Mouse (Mus musculus): ENCODE measurements around the gene Dst.

The Dst gene

DNA sequence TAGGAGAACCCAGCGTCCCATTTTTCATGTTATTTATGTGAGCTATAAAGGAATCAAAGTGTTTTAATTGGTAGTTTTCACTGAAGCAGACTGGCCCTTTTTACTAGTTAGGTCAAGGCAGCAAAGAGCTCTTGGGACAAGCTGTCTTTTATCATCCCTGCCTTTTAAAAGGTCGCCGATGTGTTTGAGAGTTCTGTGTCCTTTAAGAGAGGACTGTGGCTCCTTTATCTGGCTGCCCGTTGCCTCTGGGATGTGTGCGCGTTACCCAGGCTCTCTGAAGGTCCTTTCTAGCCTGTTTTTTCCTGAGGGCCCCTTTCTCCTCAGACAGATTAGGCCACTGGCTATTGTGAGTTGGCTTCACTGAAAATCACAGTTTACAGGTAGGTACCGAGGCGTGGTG is 198.6 kb downstream of the Dst start:
- DNase-seq, result no peak

DNA sequence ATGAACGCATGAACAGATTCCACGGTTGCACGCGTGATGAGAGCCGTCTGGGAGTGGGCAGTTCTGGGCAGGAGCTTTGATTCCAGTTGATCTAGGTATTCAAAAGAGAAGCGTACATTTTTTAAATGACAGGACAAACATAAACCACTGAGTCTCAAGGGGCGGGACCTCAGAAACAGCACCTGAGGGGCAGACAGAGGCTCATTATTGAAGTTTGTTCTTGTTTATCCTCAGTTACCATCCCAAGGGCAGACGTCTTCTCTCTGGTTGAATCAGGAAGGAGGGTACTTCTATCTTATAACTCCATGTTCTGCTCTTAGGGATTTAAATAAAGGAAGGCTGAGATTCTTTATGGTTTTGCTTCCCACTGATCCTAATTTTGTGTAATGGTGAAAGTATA is 199.1 kb downstream of the Dst start:
- no peak for DNase-seq

DNA sequence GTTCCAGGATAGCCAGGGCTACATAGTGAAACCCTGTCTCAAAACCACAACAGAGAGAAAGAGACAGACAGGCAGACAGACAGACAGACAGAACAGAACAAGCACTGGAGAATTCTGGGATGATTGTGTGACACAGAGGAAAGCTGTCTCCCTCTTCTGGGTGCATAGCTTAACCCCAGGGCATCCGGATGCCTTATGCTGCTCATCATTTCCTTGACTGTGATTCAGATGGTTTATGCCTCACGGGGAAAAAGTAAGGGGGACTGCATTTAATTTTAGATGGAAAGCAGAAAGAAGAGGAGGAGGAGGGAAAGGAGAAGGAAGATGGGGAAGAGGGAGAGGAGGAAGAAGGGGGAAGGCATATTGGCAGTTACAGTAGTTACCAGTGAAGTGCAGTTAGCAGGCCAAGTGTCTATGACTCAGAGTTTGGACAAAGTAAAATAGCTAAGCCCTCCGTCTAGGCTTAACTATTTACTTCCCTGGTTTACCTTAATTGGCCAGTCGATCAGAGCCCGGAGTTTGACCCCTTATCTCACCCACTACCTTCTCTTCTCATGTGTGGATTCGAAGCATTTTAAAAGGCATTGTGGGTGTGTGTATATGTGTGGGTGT is 201.7 kb downstream of the Dst start:
- DNase-seq, result no peak

GRCm38 (mm10) chr1:34110862-34111261 is 202.8 kb downstream of the Dst start:
- DNase-seq, result no peak

- DNase-seq, result no peak
Measured at GRCm38 (mm10) chr1:34111954-34112353, 203.9 kb downstream of the Dst start.

DNA sequence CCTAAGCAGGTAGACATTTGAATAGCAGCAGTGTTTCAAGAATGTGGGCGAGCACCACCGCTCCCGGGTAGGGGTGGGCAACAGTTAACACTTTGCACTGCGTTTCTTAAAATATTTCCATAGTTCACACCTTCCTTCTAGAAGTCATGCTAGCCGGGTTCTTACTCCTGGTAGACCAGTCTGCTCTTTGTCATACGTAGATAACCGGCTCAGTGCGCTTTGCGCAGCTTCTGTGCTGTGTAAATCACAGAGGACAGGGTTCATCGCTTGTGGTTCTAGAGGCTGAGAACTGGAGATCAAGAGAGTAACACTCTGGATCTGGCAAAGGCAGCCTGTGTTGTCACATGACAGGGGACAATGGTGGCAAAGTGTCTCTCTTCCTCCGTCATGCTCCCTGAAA is 208.4 kb downstream of the Dst start:
- no peak for DNase-seq

DNA sequence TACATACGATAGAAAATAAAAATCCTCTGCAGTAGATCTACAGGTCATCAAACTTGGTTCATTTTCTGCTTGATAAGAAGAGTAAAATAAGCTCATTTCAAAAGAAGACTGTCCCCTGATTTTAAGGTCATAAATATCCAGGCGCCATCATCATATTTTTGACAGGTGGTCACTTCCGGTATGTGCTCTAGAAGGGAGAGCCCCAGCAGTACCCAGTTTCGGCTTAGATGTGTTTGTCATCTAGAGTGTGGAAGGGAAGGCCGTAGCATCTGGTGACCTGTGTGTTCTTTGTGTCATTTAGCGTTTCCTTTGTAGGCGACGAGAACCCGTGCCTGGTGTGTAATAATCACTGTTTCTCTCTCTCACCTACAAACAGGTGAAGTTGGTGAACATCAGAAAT is 209.0 kb downstream of the Dst start:
- no peak for DNase-seq

- DNase-seq, result no peak
Measured at GRCm38 (mm10) chr1:34117709-34118108, 209.7 kb downstream of the Dst start.

DNA sequence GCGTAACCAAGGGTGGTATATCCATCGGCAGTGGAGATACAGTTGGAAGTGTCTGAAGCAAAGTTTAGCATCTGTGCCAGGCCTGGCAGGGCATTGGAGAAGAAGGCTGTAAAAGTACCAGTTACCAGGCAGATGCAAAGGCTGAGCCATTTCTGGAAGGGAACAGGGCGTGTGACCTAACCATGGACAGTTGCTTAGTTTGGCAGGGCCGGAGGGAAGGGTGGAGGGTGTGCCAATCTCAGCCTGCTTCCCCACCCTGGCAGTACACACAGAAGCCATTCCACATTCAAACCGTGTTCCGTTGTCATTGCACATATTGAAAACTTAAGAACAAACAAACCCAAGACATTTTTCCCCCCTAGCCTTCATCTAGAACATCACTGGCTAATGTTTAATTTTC is 212.0 kb downstream of the Dst start:
- no peak for DNase-seq

- no peak for DNase-seq
Measured at GRCm38 (mm10) chr1:34120602-34121001, 212.6 kb downstream of the Dst start.

DNA sequence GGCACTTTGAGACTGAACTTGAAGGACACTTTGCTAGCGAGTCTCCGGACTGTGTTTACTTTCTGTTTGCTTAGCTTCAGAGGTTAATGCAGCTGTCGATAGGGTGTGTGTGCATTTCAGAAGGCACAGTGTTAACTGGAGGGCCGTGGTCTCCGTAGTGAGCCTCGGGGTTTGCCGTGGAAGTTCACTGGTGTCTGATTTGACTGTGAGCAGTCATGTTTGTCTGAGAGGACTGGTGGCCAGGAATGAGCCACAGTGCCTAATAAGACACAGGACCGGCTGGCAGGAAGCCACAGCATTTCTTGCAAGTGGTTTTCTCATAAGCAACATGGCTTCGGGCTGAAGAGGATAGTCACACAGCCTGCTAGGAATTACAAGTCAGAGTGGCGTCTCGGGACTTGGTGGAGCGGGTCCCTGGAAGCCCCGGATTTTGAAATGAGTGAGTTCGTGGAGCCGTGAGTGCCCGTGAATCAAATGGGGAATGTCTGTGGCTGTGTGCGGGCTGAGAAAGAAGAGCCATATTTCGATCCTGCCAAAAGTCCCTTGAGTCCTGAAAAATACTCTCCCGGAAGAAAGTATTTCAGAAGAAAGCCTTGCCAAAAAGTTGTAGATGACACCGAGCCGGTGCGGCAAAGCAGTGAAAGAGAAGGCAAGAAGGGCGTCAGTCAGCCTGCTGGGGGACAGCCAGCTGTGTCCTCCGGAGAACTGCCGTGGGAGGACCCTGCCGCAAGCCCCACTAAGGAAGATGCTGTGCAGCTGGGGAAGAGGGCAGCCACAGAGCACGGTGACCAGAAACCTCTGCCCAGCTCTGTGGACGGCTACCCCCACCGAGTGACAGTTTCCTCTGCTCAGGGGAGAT is 213.4 kb downstream of the Dst start:
- DNase-seq, result peak; percentile 84 to 91

GRCm38 (mm10) chr1:34122198-34122597 is 214.2 kb downstream of the Dst start:
- DNase-seq, result no peak

DNA sequence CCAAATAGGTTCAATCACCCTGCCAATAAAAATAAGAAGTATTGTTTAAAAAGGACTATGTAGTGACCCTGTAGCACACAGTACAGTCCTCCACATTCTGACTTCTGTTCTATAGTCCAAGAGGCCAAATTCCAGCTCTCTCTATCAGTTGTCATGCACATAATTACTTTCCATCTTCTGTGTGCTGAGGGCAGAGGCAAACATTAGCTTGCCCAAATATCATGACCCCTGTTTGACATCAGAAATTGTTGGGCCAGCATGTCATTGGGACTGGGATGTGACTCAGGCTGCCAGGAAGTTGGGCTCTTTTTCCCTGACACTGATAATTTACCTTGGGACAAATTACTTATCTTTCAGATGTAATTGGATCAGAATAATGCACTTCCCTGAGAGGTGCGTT is 214.9 kb downstream of the Dst start:
- no peak for DNase-seq

DNA sequence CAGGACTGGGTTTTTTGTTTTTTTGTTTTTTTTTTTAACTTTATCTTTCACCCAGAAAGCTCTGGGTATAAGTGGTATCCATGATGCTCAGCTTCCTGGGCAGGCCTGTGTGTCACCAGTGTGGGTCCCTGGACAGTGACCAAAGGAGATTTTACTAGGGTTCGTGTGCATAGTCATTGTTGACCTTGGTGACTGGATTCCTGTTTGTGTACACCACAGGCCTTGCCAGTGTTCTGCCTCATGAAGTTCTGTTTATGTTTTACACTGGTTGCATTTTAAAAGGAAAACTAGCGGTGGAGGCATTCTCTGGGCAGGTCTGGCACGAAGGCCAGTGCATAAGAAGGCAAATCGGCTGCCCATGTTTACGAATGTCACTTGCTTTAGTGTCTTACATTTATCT is 215.3 kb downstream of the Dst start:
- peak in 1 of 2 experiments; percentile 54 for DNase-seq

DNA sequence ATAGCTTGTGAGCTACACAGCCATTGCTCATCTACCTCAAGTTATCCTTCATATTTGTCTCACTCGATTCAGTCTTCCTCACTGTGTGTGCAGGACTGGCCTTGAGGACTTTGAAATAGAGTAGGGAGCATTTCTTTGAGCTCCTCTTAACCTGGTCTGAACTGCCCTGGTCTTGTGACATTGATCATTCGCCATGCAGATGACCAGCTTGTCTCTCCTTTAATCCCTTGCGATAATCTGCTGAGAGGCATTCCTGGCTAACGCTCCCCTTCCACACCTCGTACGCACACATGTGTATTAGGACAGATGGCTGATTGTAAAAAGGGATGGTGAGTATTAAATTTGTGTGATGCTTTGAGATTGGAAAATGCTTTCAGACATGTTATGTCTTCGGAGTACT is 216.4 kb downstream of the Dst start:
- DNase-seq, result no peak

- no peak for DNase-seq
Measured at GRCm38 (mm10) chr1:34125148-34125547, 217.1 kb downstream of the Dst start.

GRCm38 (mm10) chr1:34127714-34128474 is 219.9 kb downstream of the Dst start:
- no peak for DNase-seq

DNA sequence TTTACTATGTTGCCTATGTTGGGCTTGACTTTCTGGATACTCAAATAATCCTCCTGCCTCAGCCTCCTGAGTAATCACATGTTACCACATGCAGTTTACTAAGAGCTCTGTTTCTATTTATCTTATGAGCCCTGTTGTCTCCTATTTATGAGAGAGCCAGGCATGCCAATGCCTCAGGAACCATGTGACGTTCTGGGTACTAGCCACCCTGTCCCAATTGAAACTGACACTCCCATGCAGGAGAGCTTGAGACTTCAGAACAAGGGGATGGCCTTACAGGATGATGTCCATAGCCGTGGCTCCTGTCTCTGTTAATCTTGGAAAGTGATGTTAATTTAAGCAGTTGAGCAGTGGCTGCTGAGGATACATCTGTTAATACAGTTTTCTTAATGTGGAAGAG is 220.8 kb downstream of the Dst start:
- no peak for DNase-seq

DNA sequence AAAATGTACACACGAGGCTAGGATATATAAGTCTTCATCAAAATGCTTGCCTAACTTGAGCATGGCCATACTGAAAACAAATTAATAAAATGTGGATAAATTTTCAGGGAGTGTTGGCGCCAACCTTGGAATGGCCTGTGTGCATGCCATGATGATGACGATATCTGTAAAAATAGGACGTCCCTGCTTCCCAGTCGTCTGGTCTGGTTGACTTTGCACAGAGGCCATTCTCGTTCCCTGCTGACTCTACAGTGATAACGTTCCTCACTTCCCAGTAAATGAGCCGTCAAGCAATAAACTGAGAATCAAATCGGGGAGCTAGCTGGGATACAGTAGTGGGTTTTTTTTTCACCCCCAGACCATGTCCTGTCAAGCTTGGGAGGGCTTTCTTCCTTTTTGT is 221.7 kb downstream of the Dst start:
- DNase-seq, result no peak

DNA sequence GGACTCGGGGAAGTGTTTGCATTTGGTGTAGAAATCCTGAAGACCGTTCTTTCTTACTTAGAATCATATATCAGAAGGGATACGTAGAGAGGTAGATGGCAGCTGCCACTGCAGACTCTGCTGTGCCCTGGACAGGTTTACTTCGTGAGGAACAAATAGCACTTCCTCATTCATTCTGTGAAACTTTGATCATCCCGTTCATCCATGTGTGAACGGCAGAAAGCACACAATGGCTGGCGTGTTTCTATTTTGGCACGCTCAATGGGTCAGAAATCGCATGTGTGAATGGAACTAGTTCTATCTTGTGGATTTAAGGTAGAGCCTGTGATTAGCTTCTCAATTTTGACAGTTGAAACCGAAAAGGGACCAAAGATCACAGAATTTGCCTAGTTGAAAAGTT is 222.8 kb downstream of the Dst start:
- DNase-seq, result no peak

DNA sequence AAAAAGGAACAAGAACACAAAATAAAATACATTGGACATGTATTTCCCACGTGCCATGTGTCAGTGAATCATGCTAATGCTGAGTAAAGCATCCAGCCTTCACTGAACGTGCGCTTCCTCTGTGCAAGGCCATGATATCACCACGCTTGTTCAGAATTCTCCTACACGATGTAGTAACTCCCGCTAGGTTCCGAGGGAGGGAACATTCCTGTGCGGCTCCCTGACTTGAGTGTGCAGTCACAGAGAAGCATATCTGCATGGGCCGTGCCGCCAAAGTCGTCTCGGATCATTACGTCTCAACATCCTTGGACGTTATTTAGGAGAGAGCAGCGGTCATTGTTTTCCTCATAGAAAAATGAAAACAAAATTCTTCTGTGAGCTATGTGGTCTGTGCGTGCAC is 224.8 kb downstream of the Dst start:
- peak; percentile 50 to 71 for DNase-seq

DNA sequence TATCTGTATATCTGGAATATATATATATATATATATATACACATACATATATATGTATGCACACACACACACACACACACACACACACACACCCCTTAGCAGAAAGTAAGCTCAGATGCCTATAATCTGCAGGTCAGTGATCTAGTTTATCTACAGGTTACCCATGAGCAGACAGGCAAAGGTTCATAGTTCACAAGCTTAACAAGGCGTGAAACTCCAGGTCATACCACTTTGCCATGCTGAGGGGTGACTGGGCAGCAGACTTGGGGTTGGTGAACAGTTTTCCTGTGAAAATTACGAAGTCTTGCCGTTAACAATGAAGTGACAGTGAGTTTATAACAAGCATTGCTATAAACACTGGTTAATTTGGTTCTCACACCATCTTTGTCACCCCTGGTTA is 227.5 kb downstream of the Dst start:
- peak; percentile 39 to 60 for DNase-seq

DNA sequence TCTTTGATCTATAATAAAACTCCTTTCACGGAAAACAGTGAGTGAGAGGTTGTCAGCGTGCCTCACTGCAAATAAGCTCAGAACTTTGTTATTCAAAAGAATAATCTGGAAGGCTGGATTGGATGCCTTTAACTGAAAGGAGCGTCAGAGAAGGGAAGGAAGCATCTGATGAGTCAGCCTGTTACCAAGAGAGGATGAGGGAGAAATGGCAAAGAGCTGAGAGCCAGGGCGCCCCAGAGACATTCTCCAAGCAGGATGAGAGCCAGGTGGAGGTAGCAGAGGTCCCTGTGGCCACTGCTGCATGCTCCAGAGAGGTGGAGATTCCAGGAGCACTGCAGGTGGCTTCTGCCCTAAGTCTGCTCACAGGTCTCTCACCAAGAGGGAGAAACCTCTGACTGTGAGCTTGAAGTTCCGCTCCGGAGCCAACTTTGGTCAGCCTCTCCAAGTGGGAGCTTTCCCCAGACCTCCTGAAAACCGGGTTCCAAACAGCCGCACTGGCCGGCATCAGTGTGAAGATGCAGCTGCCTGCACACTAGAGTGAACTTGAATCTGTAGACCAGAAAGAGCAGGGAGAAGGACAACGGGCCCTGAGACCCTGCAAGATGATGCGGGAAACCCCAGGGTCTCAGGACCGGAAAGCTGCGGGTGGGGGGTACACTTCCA is 231.3 kb downstream of the Dst start:
- DNase-seq, result peak in 1 of 2 experiments; percentile 21
